ENCODE assay signal across 17 mouse cellular contexts in genomic region chr5:141295240-141295639, GRCm38 (mm10). TPM values are rescaled to one million over a fixed set of nuclear protein-coding genes. Genes with fewer than 3 reads are reported as not detected.
DNase-seq lines count a peak whose midpoint lies in the region; ATAC-seq lines count a peak whose summit lies in the region.
"Had no signal": no experiment of that assay in that cellular context is flagged by ENCODE, and none has a peak within 500 bp of the region (broad histone marks: within the 10 kb centered on the region; RNA-seq: fewer than 3 reads in every experiment).

No protein-coding gene starts in this region.

- no peak overlapping the region for H3K9ac ChIP-seq in embryonic facial prominence, embryonic 14.5 days (ENCODE audit: low read depth, low read length)
- H3K9ac ChIP-seq in kidney, embryonic 14.5 days (ENCODE audit: low read depth, low read length) = no peak overlapping the region
- H3K9ac ChIP-seq: forebrain, embryonic 12.5 days; limb, embryonic 12.5 days had no signal

- no peak overlapping the region for H3K27ac ChIP-seq in embryonic facial prominence, embryonic 14.5 days (replicated peaks; ENCODE audit: low read depth, low read length)
- no peak overlapping the region for H3K27ac ChIP-seq in embryonic facial prominence, embryonic 10.5 days (replicated peaks)
- H3K27ac ChIP-seq in kidney, embryonic 14.5 days (ENCODE audit: low read depth, low read length) = no peak overlapping the region
- H3K27ac ChIP-seq: forebrain, embryonic 12.5 days; gastrocnemius, adult 2 months; hindbrain, embryonic 10.5 days; limb, embryonic 12.5 days had no signal

- H3K27me3 ChIP-seq in embryonic facial prominence, embryonic 14.5 days (replicated peaks; ENCODE audit: control insufficient read depth, insufficient read depth, low read length) = no peaks in the 10 kb centered on the region
- no peaks in the 10 kb centered on the region for H3K27me3 ChIP-seq in embryonic facial prominence, embryonic 10.5 days (replicated peaks; ENCODE audit: low read depth, poor library complexity, severe bottlenecking)
- no peaks in the 10 kb centered on the region for H3K27me3 ChIP-seq in kidney, embryonic 14.5 days (ENCODE audit: control insufficient read depth, insufficient read depth, low read length)
- H3K27me3 ChIP-seq: forebrain, embryonic 12.5 days; limb, embryonic 12.5 days; megakaryocyte, embryonic 14.5 days had no signal

- no peak for ATAC-seq in embryonic facial prominence, embryonic 14.5 days (ENCODE audit: low read depth)
- ATAC-seq in kidney, embryonic 14.5 days (ENCODE audit: low FRiP score, low TSS enrichment) = no peak
- ATAC-seq: CD4-positive, CD25-positive, alpha-beta regulatory T cell, adult 4 months had no signal

- no peak overlapping the region for H3K4me2 ChIP-seq in embryonic facial prominence, embryonic 14.5 days (ENCODE audit: low read depth, low read length)
- H3K4me2 ChIP-seq in kidney, embryonic 14.5 days (replicated peaks; ENCODE audit: low read depth, low read length) = no peak overlapping the region
- H3K4me2 ChIP-seq: forebrain, embryonic 12.5 days; limb, embryonic 12.5 days had no signal

- peaks cover 3% of the 10 kb centered on the region; the same call in 1 of the 2 replicates for H3K4me1 ChIP-seq in embryonic facial prominence, embryonic 14.5 days (ENCODE audit: control insufficient read depth, insufficient read depth, low read length)
- H3K4me1 ChIP-seq in embryonic facial prominence, embryonic 10.5 days = no peaks in the 10 kb centered on the region
- no peaks in the 10 kb centered on the region for H3K4me1 ChIP-seq in kidney, embryonic 14.5 days (ENCODE audit: control insufficient read depth, insufficient read depth, low read length)
- H3K4me1 ChIP-seq: forebrain, embryonic 12.5 days; hindbrain, embryonic 10.5 days; limb, embryonic 12.5 days; megakaryocyte, embryonic 14.5 days had no signal

- no peaks in the 10 kb centered on the region for H3K9me3 ChIP-seq in embryonic facial prominence, embryonic 14.5 days (ENCODE audit: control insufficient read depth, low read length)
- no peaks in the 10 kb centered on the region for H3K9me3 ChIP-seq in embryonic facial prominence, embryonic 10.5 days
- H3K9me3 ChIP-seq in kidney, embryonic 14.5 days (ENCODE audit: control insufficient read depth, low read length) = no peaks in the 10 kb centered on the region
- H3K9me3 ChIP-seq: forebrain, embryonic 12.5 days; hindbrain, embryonic 10.5 days; limb, embryonic 12.5 days; megakaryocyte, embryonic 14.5 days had no signal

- 60% methylated on average over 7 of the region's 7 CpGs for WGBS in embryonic facial prominence, embryonic 14.5 days
- WGBS in embryonic facial prominence, embryonic 10.5 days = 93% methylated on average over 7 of the region's 7 CpGs
- 82% methylated on average over 7 of the region's 7 CpGs for WGBS in kidney, embryonic 14.5 days

- DNase-seq in embryonic facial prominence, embryonic 14.5 days (ENCODE audit: low spot score) = peak; percentile 56
- no peak for DNase-seq in embryonic facial prominence, embryonic 10.5 days (ENCODE audit: low spot score)
- DNase-seq in left cerebral cortex, postnatal 25 days (ENCODE audit: low spot score in 2 of 2) = peak; percentile 23 to 69
- no peak for DNase-seq in left cerebral cortex, postnatal 4 days
- peak; percentile 13 for DNase-seq in layer of hippocampus, adult 9-10 months (ENCODE audit: low spot score)
- peak; percentile 11 for DNase-seq in lung, postnatal 14 days
- no peak for DNase-seq in spleen, adult 18-20 months
- DNase-seq: cerebellum, postnatal 10 days; gastrocnemius, adult 2 months; heart, adult 18-20 months had no signal

- no peak overlapping the region for H3K4me3 ChIP-seq in embryonic facial prominence, embryonic 14.5 days (ENCODE audit: low read depth, low read length)
- no peak overlapping the region for H3K4me3 ChIP-seq in embryonic facial prominence, embryonic 10.5 days
- H3K4me3 ChIP-seq in kidney, embryonic 14.5 days (ENCODE audit: low read length) = no peak overlapping the region
- H3K4me3 ChIP-seq: forebrain, embryonic 12.5 days; gastrocnemius, adult 2 months; hindbrain, embryonic 10.5 days; limb, embryonic 12.5 days; megakaryocyte, embryonic 14.5 days had no signal

- intact Hi-C loops in left cerebral cortex, postnatal 25 days (cut with DNase I) = no loop called here
- intact Hi-C loops in left cerebral cortex, postnatal 4 days (cut with DNase I) = no loop called here

- no peaks in the 10 kb centered on the region for H3K36me3 ChIP-seq in embryonic facial prominence, embryonic 14.5 days (ENCODE audit: control insufficient read depth, insufficient read depth, low read length)
- no peaks in the 10 kb centered on the region for H3K36me3 ChIP-seq in embryonic facial prominence, embryonic 10.5 days (replicated peaks)
- H3K36me3 ChIP-seq in kidney, embryonic 14.5 days (ENCODE audit: control insufficient read depth, insufficient read depth, low read length) = no peaks in the 10 kb centered on the region
- H3K36me3 ChIP-seq: forebrain, embryonic 12.5 days; G1E; hindbrain, embryonic 10.5 days; limb, embryonic 12.5 days had no signal

RNA-seq across cellular contexts. Expression of gene Sdk1, which starts 54.0 kb away (rescaled TPM):
- polyA plus RNA-seq in embryonic facial prominence, embryonic 14.5 days (2014; fragmentation: Nextera tagmentation; extraction: Ambion mirVana) = 2.7 and 3.4 TPM in 2 replicates
- 1.1 and 1.2 TPM in 2 replicates for polyA plus RNA-seq in embryonic facial prominence, embryonic 10.5 days (2016; fragmentation: Nextera tagmentation; extraction: Ambion mirVana)
- total RNA-seq in left cerebral cortex, postnatal 25 days (2021) = 10 to 100 TPM; 14.2 to 14.3 TPM
- total RNA-seq in left cerebral cortex, postnatal 4 days (2021) = 10 to 100 TPM; 18.2 to 19.4 TPM
- polyA plus RNA-seq in kidney, embryonic 14.5 days (2014; fragmentation: Nextera tagmentation; extraction: Ambion mirVana) = 2.0 and 2.6 TPM in 2 replicates
- polyA plus RNA-seq: CD4-positive, CD25-positive, alpha-beta regulatory T cell, adult 4 months; G1E had no signal

Comparison
In these comparisons a context has a peak if more than half of its experiments do, and no peak if none do; other contexts are left out.
1. DNase-seq: peak in embryonic facial prominence, embryonic 14.5 days (single experiment), left cerebral cortex, postnatal 25 days (2 of 2), layer of hippocampus, adult 9-10 months (single experiment) and lung, postnatal 14 days (single experiment); none in embryonic facial prominence, embryonic 10.5 days (single experiment), left cerebral cortex, postnatal 4 days (single experiment) and spleen, adult 18-20 months (0 of 2).